Mouse (Mus musculus) heart, adult 18-20 months (tissue): ENCODE data around the gene Gabra5. TPM values are rescaled to one million over a fixed set of nuclear protein-coding genes. Genes with fewer than 3 reads are reported as not detected.

Experiments used
- DNase-seq, 2 experiments: peaks; one replicate each; pipeline ENCODE4 v3.0.0; 2021 to 2022; ENCODE audit warnings: mixed read lengths in 1 of 2
- long read RNA-seq, 2 experiments: library from polyadenylated mRNA; stranded (forward); transcript quantifications; one replicate each; pipeline ENCODE4 v2.0.0; 2021
- total RNA-seq, 2 experiments: library from RNA; stranded (reverse); gene quantifications; 2 replicates each; pipeline ENCODE4 v1.2.3; 2021

Gabra5 gene
- not detected for total RNA-seq
- long read RNA-seq, experiment 1, result 0 reads
- long read RNA-seq, experiment 2, result 0 reads

DNA sequence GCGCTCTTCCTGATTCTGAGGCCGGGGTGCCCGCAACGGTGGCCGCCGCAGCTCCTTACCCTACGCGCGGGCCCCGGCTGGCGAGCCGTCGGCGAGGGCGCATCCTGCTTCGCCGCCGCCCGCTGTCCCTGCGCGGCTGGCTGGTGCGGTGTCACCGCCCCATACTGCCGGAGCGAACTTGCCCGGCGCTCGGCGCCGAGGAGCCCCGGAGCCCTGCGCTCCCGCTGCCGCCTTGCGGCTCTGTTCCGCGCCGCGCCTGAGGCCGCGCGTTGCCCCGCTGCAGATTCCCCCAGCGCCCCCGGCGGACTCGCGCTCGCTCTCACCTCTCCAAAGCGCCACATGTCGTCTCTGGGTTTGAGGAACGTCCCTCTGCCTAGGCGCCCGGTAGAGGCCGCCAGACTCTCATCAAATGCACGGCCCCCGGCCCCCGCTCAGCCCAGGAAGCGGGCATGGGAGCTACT, at the start of gene Gabra5:
Gabra5 (minus strand) TSS at position 379 of the 461 bp plus-strand sequence.
- no peak for DNase-seq

DNA sequence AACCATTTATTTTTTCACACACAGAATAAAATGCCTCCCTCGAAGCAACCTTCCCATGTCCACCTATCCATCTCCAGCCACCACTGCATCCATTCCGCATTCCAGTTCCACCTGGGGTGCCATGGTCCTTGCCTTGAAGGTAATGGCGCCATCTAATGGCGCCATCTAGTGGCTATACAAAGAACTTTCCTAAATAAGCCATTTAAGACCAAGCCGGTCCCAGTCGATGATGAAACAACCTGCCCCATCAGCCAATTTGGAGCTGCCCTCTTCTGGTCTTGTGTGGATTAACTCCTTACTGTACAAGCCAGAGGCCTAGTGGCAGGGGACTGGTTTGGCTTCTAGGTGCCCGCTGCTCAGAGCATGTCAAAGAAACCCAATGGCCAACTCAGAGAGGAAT, 28.7 kb upstream of the Gabra5 start:
- DNase-seq, result no peak

DNA sequence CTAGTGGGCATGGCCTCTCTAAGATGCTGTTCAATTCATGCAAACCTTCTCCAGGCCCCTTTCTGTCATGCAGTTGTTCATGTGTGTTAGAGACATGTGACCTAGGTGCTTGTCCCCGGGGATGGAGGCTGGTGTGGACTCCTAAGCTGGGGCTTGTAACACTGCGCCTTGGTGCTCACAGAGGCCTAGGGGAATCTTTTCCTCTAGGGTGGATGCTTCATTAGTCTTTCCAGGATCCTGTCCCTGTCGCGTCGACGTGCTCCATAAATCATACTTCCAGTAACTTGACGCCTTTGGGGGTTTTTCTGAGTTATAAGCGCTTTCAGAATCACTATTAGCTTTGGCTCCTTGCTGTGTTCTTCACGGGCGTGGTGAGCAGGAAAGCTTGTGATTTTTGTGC, 22.8 kb upstream of the Gabra5 start:
- no peak for DNase-seq

DNA sequence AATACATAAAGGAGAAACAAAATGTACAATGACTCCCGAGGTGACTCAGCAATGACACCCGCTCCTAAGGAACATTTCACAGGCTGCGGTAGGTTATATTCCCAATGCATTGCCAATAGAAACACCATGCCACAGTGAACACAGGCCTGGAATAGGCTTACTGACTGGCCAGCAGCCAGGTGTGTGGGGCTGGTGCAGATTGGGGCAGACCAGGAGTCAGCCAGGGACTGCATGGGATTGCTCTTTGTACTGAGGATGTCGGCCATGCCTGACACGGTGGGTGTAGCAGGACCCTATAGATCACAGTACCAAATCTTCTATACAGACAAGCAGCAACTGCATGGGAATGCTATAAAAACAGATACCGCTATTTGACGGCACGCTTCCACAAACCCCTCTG, 20.1 kb upstream of the Gabra5 start:
- no peak for DNase-seq

DNA sequence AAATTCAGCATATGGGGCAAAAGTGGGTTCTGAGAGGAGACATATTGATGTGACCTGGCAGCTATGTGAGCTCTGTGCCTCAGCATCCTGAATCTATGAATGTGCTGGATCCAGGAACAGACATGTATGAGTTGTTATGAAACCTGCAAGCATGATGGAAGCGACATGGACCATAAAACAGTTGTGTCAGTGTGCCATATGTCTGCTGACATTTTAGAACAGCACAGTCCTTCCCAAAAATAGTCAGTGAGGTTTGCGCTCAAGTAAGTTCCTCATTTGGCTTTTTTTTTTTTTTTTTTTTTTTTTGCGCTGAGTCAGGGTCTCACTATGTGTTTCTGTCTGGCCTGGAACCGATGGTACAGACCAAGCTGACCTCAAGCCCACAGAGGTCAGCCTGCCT, 19.6 kb upstream of the Gabra5 start:
- no peak for DNase-seq

DNA sequence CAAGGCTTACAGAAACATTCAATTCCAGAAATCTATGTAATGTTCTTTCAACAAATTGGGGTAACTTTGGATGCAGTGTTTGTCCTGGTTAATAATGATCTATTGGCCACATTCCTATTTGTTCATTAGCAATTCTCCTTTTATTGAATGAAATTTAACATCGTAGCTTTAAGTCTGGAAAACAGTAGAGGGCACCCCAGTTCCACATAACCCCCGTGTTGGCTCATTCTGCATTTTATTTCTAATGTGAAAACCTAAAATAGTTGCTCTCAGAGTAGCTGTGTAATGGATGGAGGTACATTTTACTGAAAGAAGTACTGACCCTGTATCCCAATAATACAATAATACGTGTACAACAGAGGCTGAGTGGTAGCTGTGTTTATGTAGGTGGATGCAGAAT, 3.1 kb upstream of the Gabra5 start:
- DNase-seq, result no peak

DNA sequence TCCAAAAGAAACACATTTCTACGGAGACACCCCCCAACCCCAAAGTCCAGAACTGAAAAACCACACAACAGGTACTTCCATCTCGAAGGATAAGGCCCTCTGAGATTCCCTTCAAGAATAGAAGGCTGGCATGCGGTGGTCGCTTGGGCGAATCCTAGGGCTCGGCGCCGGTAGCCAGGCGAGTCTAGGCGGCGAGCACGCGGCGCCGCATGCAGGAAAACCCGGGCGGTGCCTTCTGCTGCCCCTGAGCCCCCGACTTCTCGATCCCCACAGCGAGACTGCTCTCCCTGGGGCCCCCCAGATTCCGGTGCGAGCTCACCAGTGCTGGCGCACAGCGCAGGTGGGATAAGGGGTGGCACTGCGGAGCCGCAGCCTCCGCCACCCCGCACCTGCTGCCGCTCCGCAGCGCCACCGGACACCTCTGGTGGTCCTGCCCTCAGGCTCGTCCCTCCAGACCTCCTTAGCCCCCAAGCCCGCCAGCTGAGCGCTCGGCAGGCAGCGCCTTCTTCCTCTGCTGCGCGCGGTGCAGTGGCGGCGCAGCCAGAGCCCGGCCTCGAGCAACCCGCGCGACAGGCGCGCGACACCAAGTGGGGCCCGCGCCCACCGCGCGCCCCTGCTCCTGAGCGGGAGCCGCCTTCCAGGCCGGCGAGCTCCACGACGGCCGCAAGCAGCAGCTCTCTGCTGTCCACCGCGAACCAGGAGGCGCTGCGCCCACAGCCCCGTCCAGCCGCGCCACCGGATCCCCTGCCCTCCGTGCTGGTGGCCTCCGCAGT, 813 bp downstream of the Gabra5 start:
- DNase-seq, result no peak

DNA sequence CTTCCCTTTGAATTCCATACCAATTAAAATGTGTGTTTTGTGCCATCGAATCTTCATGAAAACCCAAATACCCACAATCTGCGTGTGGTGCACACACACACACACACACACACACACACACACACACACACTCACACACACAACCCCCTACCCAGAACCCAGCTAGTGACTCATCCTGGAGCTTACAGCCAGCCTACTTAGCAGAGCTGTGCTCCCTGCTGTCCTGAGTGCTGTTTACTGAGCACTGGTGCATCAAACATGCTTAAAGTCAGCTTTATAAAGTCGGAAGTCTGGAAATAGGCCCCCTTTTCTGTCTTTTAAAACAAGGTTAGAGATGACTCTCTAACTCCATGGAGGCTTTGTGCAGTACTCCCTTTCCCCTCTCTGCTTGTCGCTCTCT, 7.0 kb downstream of the Gabra5 start:
- DNase-seq, result no peak

DNA sequence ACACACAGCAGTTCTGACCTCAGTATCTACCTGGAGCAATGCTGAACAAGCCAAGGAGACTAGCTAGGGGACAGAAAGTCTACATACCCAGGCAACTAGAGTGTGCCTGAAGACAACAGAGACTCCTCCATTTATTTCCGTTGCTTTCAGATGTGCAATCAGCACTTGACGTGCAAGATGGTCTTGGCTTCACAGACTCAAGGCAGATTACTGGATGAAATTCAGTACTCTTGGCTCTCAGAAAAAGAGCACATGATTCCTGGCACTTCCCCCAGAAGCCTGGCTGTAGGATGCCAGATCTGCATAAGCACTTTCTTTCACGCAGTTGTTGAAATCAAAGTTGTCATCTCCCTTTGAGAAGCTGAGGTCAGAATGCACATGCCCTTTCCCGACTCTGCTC, 18.1 kb downstream of the Gabra5 start:
- no peak for DNase-seq

DNA sequence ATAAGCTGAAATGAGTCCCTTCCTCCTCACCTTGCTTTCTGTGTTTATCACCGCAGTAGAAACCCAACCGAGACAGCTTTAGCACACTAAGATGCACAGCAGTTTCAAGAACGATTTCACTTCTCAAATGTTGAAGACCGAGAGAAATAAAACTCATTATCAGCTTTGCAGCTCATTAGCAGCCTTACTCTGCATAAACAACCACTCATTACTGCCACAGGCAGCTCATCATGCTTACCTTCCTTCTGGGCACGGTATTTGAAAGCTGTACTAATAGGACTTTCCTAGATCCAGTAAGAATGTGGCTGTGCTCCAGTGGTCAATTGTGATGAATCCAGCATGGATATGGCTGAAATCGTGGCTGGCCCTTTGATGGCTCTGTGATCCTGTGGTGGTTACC, 23.0 kb downstream of the Gabra5 start:
- no peak for DNase-seq

DNA sequence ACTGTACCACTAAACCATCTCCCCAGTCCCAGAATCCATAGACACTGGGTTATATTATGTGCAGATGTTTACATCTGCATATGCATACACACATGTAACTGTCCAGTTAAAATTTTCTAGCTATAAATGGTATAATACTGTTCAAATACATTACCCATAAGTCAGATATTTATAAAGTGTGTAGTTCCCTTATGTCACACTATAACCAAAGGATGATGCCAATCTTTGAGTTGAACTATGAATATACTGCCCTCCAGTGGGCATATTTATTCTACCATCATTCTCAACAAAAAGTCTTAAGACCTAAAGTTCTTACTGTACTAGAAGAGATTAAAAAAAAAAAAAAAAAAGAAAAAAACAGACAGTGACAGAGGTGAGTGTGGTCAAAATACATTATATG, 27.0 kb downstream of the Gabra5 start:
- DNase-seq, result no peak

DNA sequence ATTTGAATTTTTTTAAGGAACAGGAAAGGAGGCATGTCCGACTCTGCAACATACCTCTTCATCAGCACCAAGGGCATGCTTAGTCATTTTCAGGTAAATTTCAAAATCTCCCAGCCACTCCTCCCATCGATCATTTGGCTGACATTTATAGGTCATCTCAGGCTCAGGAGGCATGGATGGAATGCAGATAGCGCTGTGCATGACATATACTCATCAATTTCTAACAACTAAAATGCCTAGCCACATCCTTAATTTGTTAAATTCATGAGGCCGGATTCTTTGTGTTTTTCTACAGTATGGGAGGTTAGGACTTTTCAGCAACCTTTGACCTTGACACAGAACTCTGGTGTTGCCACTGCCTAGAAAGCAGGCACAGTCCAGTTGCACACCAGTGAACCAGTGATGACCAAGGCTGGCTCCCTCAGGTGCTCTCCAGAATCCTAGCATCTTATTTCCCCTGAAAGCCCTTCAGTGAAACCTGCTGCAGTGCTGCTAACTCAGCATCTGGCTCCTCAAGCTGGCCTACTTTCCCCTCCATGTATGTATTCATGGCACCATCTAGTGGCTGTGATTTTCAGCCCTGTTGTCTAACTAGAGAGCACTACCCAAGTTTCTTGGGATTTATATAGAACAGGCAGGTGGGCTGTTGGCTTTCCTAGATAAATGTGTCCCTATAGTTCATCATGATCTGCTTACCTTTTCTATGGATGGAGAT, 35.9 kb downstream of the Gabra5 start:
- DNase-seq, result peak; percentile 15 to 52

DNA sequence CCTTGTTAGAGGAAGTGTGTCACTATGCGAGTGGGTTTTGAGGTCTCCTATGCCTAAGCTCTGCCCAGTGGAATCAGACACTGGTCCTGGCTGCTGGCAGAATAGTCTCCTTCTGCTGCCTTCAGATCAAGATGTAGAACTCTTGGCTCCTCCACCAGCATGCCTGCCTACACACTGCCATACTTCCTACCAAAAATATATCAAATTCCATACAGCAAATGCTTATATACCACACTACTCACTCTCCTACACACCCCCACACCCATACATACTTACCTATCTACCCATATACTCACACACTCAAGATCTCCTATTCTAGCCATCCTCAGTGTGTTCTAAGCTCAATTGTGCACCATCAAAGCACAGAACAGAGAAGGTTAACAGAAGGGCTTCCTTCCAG, 38.5 kb downstream of the Gabra5 start:
- no peak for DNase-seq

DNA sequence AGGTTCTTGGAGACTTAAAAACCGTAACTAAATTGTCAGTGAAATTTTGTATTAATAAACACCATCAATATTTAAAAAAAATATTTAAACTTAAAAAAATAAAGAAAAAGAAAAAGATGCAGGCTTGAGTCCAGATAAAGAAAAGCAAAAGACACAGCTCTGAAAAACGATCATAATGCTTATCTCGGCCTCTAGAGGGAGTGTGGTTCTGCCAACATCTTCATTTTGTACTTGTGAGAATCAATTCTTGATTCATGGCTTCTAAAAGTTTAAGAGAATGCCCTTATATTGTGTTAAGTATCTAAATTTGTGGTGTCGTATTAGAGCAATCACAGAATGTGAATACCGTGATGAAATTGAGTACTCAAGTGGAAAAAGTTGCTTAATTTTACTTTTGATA, 49.5 kb downstream of the Gabra5 start:
- no peak for DNase-seq

DNA sequence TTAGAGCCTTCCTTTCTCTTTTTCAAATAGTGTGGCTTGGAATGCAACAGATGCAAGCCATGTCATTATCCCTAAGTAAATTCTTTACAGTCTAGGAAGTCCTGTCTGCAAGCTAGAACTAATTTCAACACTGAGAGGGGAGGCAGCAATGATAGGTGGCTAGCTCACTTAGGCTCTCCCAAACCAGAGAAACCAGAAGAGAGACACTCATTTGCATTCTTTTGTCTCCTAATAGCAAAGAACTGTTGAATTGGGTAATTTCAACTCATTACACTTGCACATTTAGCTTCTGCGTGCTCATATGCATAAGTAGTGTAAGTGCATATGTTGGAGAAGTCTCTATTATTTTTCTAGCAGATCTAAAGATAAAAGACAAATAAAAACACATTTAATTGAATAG, 61.6 kb downstream of the Gabra5 start:
- DNase-seq, result no peak

DNA sequence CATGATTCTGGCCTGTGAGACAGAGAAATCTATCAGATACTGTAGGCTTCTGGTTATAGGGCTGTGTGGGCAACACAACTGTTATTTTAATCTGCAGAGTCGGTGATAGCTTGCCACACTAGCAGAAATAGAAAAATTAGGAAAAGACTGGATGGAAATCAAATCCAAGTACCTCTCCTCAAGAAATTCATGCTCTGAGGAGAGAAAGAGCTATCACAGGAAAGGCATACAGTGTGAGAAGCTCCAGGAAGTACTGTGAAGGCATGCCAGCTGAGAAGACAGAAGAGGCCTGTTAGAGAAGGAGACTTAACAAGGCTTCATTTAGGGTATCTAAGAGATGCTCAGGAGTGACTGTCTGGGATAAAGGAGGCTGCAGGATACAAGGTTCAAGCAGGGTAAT, 87.2 kb downstream of the Gabra5 start:
- no peak for DNase-seq

DNA sequence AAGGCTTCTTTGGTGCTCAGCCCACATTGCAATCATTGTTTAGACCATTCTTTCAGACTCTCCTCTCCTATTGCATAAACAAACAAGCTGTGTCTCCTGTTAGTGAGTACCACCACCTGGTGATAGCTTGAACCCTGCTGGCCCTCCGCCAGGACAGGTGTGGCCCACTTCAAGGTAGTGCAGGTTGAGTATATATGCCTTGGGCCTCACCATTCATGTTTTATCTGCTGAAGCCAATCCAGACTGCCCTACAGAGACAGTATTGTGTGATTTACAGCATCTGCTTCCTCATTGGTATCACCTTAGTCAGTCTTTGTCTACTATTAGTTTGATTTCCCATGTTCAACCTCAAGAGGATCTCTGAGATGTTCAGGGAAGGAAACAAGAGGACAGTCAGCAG, 88.8 kb downstream of the Gabra5 start:
- no peak for DNase-seq

DNA sequence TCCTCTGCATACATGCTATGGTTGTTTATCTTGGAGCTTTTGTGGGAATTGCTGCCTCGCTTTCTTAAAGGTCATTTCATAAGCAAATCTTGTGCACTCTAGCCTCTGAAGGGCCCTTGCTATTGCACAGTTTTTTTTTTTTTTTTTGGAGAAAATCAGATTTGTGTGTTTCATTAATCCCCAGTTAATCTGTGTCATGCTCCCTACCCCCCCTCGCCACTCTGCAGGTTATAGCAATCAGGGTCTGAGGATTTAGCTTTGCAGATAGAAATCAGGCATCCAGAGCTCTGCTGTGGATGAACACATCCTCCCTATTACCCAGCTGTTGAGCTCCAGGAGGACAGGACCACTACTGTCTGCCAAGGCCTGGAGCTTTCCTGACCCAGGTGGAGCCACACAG, 90.5 kb downstream of the Gabra5 start, which contains the start of gene Gabrb3:
Gabrb3 (plus strand) TSS at position 301 of the 400 bp plus-strand sequence.
- no peak for DNase-seq

DNA sequence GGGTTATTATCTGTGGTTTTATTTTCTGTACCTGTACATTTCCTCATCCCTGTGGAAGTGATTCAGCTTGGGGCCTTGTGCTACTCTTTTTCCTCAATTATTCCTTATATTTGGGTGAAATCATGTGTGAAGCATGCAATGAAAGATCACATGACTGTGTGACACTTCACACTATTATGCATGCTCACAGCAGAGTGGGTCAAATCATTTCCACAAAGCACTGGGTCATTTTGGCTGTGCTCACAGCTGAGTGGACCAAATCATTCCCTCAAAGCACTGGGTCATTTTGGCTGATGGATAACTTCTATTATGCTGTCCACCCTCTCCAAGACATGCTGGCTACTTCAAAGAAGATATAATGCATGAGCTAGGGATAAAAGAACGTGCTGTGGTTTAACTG, 97.0 kb downstream of the Gabra5 start:
- DNase-seq, result no peak

DNA sequence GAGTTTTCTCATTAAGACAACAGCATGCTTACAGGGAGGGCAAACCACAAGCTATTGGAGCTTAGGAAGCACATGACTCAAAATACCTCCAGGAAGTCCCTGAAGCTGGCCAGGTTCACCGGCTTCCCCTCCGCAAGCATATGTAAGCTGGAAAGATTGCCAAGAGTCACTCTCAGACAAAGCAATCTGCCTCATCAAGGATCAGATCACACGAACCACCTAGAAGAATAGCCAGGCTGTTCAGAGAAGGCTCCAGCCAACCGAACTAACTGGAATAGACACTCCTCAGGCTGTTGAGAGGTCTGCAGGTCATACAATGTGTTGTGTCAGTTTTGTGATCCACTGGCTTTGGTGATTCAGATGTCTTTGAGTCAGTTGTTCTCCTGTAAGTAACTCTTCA, 98.7 kb downstream of the Gabra5 start:
- no peak for DNase-seq

DNA sequence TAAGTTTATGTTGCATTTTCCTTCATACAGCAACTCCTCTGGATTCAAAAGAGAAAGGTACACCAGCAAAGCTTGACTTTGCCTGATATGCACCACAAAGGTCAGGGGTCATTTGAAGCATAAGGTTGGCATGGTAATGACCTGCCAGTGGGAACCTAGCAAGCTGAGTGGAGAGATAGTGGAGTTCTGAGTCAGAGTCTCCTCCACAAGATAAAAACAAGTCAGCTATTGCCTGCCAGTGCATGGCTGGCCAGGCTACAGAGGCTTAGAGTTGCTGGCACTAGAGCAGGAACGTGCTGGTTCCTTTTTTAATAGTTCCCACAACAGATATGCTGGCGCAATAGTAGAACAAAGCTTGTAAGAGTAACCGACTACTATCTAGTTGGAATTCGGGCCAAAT, 116.3 kb downstream of the Gabra5 start:
- DNase-seq, result peak; percentile 13 to 37

DNA sequence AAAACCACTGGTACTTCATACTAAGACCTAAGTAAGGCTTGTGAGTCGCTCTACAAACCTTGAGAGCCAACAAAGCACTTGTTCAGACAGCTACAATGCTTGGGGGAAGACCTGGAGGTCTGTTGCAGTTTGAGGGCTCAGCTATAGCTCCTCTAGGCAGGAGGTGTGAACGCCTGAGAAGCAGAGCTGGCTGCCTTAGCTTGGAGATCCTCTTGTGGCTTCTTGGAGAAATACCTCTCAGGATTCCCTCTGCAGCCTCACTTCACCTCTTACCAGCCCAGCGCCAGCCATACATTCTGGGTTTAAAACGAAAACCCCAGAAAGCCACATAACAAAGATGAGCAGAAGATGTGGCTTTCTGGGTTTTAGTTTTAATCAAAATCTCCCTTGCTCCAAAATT, 119.8 kb downstream of the Gabra5 start:
- no peak for DNase-seq

DNA sequence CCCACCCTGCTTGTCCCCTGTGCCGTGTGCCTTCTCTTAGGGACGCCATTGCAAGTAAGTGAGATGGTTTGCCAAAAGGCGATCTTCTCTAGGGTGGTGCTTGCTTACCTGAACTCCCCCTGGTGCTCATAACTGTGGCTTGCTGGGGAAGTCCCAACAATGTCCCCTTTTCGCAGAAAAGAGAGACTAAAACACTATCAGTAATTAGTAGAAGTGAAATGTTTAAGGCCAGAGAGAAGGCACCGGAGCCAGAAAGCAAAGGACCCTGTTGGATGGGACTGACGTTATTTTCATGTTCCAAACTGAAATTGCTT, 122.6 kb downstream of the Gabra5 start:
- DNase-seq, result no peak
